Mouse (Mus musculus) midbrain, postnatal 0 days (tissue): ENCODE measurements around the gene Arfgap3. TPM values are rescaled to one million over a fixed set of nuclear protein-coding genes. Genes with fewer than 3 reads are reported as not detected.

Experiments
- ATAC-seq: fragments of 200-750 bp; cut with Nextera tagmentation; 2 replicates; pipeline ENCODE4 v1.8.0; 2017; ENCODE audit warnings: moderate number of reproducible peaks, mild to moderate bottlenecking, moderate TSS enrichment, moderate library complexity; ENCODE audit not compliant: low FRiP score
- DNase-seq: peaks from one replicate; pipeline ENCODE4 v3.0.0-alpha.2; 2015; ENCODE audit warnings: low spot score
- H3K27ac ChIP-seq: fragments of 300-500 bp; sonication (generic); 2 replicates; pipeline ENCODE4 v1.5.1; 2014; ENCODE audit warnings: low read depth, mild to moderate bottlenecking, low read length, mixed read lengths
- H3K27me3 ChIP-seq: fragments of 300-500 bp; sonication (generic); 2 replicates; pipeline ENCODE4 v1.6.1; 2014; ENCODE audit warnings: low read length, control low read depth, mixed read lengths; ENCODE audit not compliant: insufficient read depth
- H3K36me3 ChIP-seq: fragments of 300-500 bp; sonication (generic); 2 replicates; pipeline ENCODE4 v1.6.1; 2014; ENCODE audit warnings: low read length, control low read depth, mixed read lengths; ENCODE audit not compliant: insufficient read depth
- H3K4me1 ChIP-seq: fragments of 300-500 bp; sonication (generic); 2 replicates; pipeline ENCODE4 v1.6.1; 2014; ENCODE audit warnings: mild to moderate bottlenecking, control low read depth, antibody characterized with exemption, low read length, mixed read lengths; ENCODE audit not compliant: insufficient read depth
- H3K4me2 ChIP-seq: fragments of 300-500 bp; sonication (generic); 2 replicates; pipeline ENCODE4 v1.6.1; 2014; ENCODE audit warnings: low read depth, mild to moderate bottlenecking, low read length, mixed read lengths; ENCODE audit not compliant: poor library complexity, severe bottlenecking
- H3K4me3 ChIP-seq: fragments of 300-500 bp; sonication (generic); 2 replicates; pipeline ENCODE4 v1.5.1; 2014; ENCODE audit warnings: low read depth, mild to moderate bottlenecking, low read length, moderate library complexity
- H3K9ac ChIP-seq: fragments of 300-500 bp; sonication (generic); replicated peaks from 2 replicates; pipeline ENCODE4 v1.6.1; 2014; ENCODE audit warnings: mild to moderate bottlenecking, low read length, moderate library complexity, mixed read lengths; ENCODE audit not compliant: poor library complexity, severe bottlenecking
- H3K9me3 ChIP-seq: fragments of 300-500 bp; sonication (generic); 2 replicates; pipeline ENCODE4 v1.6.1; 2016; ENCODE audit warnings: low read length, control low read depth
- CTCF ChIP-seq: IDR thresholded peaks from 2 replicates; pipeline ENCODE4 v1.5.1; 2016; ENCODE audit warnings: antibody characterized with exemption, mild to moderate bottlenecking
- WGBS: fragments of 180-500 bp; shearing (Covaris S2); extraction: QIAGEN DNeasy Blood & Tissue Kit; methylation state at CpG from one replicate; pipeline ENCODE4 v1.1.7; 2014; 5-methylcytosine and 5-hydroxymethylcytosine counted together
- polyA plus RNA-seq: library from polyadenylated mRNA; unstranded; fragments of >200 nt; fragmentation: Nextera tagmentation; extraction: Ambion mirVana; gene quantifications from 2 replicates; pipeline ENCODE4 v1.2.1, GENCODE M21; 2015
- total RNA-seq: library from RNA; depleted of rRNA; stranded (reverse); fragments of >200 nt; gene quantifications from 2 replicates; pipeline ENCODE4 v1.2.3, GENCODE M21; 2014

Gene Arfgap3
- total and polyA plus RNA-seq, 2 experiments from 2014 or later, result 36.8 to 44.0 TPM

- 68% methylated on average over 2 of the region's 2 CpGs for WGBS
- H3K4me1 ChIP-seq, result no peaks in the 10 kb centered on the region
- TF ChIP-seq CTCF, result no peak
- no peak overlapping the region for H3K27ac ChIP-seq
- H3K36me3 ChIP-seq, result 0 out of 2 replicates have a peak, but pooled peaks cover 4% of the 10 kb centered on the region
- no peak overlapping the region for H3K4me3 ChIP-seq
- DNase-seq (no peak), ATAC-seq (no peak)
- H3K4me2 ChIP-seq, result no peak overlapping the region
- no peak overlapping the region for H3K9ac ChIP-seq
- no peaks in the 10 kb centered on the region for H3K9me3 ChIP-seq
- H3K27me3 ChIP-seq, result no peaks in the 10 kb centered on the region
These were observed 812 bp upstream of the Arfgap3 start for GRCm38 (mm10) chr15:83350859-83351258.

GRCm38 (mm10) chr15:83349225-83349953 is 658 bp downstream of the Arfgap3 start:
- ATAC-seq (peak; percentile 50; the same call in 1 of the 2 replicates), DNase-seq (no peak)
- peak overlapping the region; percentile 47; the same call in 1 of the 2 replicates for H3K27ac ChIP-seq
- WGBS, result 18% methylated on average over 7 of the region's 8 CpGs
- no peaks in the 10 kb centered on the region for H3K9me3 ChIP-seq
- H3K4me1 ChIP-seq, result no peaks in the 10 kb centered on the region
- H3K36me3 ChIP-seq, result 0 out of 2 replicates have a peak, but pooled peaks cover 4% of the 10 kb centered on the region
- no peaks in the 10 kb centered on the region for H3K27me3 ChIP-seq
- TF ChIP-seq CTCF, result no peak
- H3K4me2 ChIP-seq, result peak overlapping the region; percentile 91
- H3K4me3 ChIP-seq, result peak overlapping the region; percentile 88
- H3K9ac ChIP-seq, result peak overlapping the region; percentile 88

- Histone ChIP-seq H3K27me3 (no peaks in the 10 kb centered on the region), H3K4me3 (peak overlapping the region; percentile 88; the same call in 1 of the 2 replicates), H3K9me3 (no peaks in the 10 kb centered on the region), H3K9ac (no peak overlapping the region), H3K27ac (no peak overlapping the region), H3K36me3 (0 out of 2 replicates have a peak, but pooled peaks cover 4% of the 10 kb centered on the region), H3K4me1 (no peaks in the 10 kb centered on the region), H3K4me2 (peak overlapping the region; percentile 91)
- ATAC-seq (no peak), DNase-seq (no peak)
- no peak for TF ChIP-seq CTCF
- WGBS, result 82% methylated on average over 4 of the region's 4 CpGs
These were observed 1.3 kb downstream of the Arfgap3 start for GRCm38 (mm10) chr15:83348747-83349146.

GRCm38 (mm10) chr15:83345898-83346529 is 4.0 kb downstream of the Arfgap3 start:
- H3K36me3 ChIP-seq, result peaks cover 13% of the 10 kb centered on the region
- 90% methylated on average over 15 of the region's 15 CpGs for WGBS
- ATAC-seq, result no peak
- DNase-seq, result no peak
- H3K27me3 ChIP-seq, result no peaks in the 10 kb centered on the region
- no peak overlapping the region for H3K27ac ChIP-seq
- no peaks in the 10 kb centered on the region for H3K9me3 ChIP-seq
- no peak for TF ChIP-seq CTCF
- H3K4me3 ChIP-seq, result no peak overlapping the region
- H3K9ac ChIP-seq, result no peak overlapping the region
- no peak overlapping the region for H3K4me2 ChIP-seq
- H3K4me1 ChIP-seq, result no peaks in the 10 kb centered on the region

- WGBS, result 74% methylated on average over 7 of the region's 7 CpGs
- Histone ChIP-seq H3K4me2 (no peak overlapping the region), H3K36me3 (peaks cover 19% of the 10 kb centered on the region), H3K4me1 (no peaks in the 10 kb centered on the region), H3K27ac (no peak overlapping the region), H3K9me3 (no peaks in the 10 kb centered on the region), H3K9ac (no peak overlapping the region), H3K27me3 (no peaks in the 10 kb centered on the region), H3K4me3 (no peak overlapping the region)
- ATAC-seq (no peak), DNase-seq (no peak)
- TF ChIP-seq CTCF, result no peak
These were observed 5.1 kb downstream of the Arfgap3 start for GRCm38 (mm10) chr15:83344956-83345355.

- Histone ChIP-seq H3K9me3 (no peaks in the 10 kb centered on the region), H3K36me3 (peaks cover 19% of the 10 kb centered on the region), H3K27ac (no peak overlapping the region), H3K4me3 (no peak overlapping the region), H3K4me2 (no peak overlapping the region), H3K27me3 (no peaks in the 10 kb centered on the region), H3K9ac (no peak overlapping the region), H3K4me1 (no peaks in the 10 kb centered on the region)
- ATAC-seq (no peak), DNase-seq (no peak)
- 31% methylated on average over 7 of the region's 7 CpGs for WGBS
- no peak for TF ChIP-seq CTCF
These were observed 5.9 kb downstream of the Arfgap3 start for GRCm38 (mm10) chr15:83344157-83344556.
